Mouse (Mus musculus) G1E (cell line): ENCODE data around the gene Shank2.

Experiments
- CTCF ChIP-seq: IDR thresholded peaks from 2 replicates; pipeline ENCODE4 v1.5.1; 2012; ENCODE audit warnings: low read depth, low read length, inconsistent platforms, mixed read lengths
- GATA1 ChIP-seq: IDR thresholded peaks from 2 replicates; pipeline ENCODE4 v1.6.1; 2012; ENCODE audit warnings: borderline replicate concordance, low read length, inconsistent platforms, mixed read lengths

DNA sequence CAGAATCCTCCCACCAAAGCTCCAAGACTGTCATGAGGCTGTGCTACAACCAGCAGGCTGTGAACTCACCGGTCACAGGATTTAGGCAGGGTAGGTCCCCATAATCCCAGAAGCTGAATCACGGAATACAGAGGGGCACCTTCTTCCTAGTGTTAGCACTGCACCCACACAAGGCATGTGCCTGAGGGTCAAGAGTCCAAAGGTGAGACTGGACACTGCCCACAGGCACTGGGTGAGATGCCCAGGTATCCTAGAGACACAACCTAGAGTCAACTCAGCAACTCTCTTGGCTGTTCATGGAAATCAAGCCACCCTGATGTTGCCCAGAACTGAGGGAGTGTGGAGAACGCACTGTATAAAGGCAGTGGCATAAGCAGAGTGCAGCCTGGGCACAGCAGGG lies 424.9 kb downstream of the Shank2 start:
- TF ChIP-seq CTCF: no peak
- no peak for TF ChIP-seq GATA1
